Mouse (Mus musculus) kidney, adult 2 months (tissue): ENCODE measurements around the gene Zfp59. TPM values are rescaled to one million over a fixed set of nuclear protein-coding genes. Genes with fewer than 3 reads are reported as not detected.

ENCODE experiments used
- DNase-seq: peaks from one replicate; pipeline ENCODE4 v3.0.0; 2021
- H3K27ac ChIP-seq: fragments of 200-500 bp; 2 replicates; pipeline ENCODE4 v1.5.1; 2012; ENCODE audit warnings: low read depth, low read length, control low read depth, inconsistent platforms; ENCODE audit not compliant: insufficient read depth
- H3K27me3 ChIP-seq: fragments of 200-500 bp; replicated peaks from 2 replicates; pipeline ENCODE4 v1.6.1; 2012; ENCODE audit warnings: mild to moderate bottlenecking, moderate library complexity, low read length, inconsistent platforms; ENCODE audit not compliant: control insufficient read depth, insufficient read depth
- H3K36me3 ChIP-seq: fragments of 200-500 bp; 2 replicates; pipeline ENCODE4 v1.6.1; 2012; ENCODE audit warnings: mild to moderate bottlenecking, moderate library complexity, low read length, inconsistent platforms; ENCODE audit not compliant: control insufficient read depth, insufficient read depth
- H3K4me1 ChIP-seq: fragments of 200-500 bp; 2 replicates; pipeline ENCODE4 v1.6.1; 2011; ENCODE audit warnings: low read length; ENCODE audit not compliant: control insufficient read depth, insufficient read depth
- H3K4me3 ChIP-seq: fragments of 200-500 bp; 2 replicates; pipeline ENCODE4 v1.5.1; 2011; ENCODE audit warnings: mild to moderate bottlenecking, low read depth, low read length, control low read depth; ENCODE audit not compliant: insufficient read depth
- CTCF ChIP-seq: fragments of 200-500 bp; conservative IDR thresholded peaks from 2 replicates; pipeline ENCODE4 v1.5.1; 2011; ENCODE audit warnings: low read depth, mild to moderate bottlenecking, control low read depth, low read length, moderate library complexity, mixed read lengths; ENCODE audit not compliant: insufficient read depth, insufficient read length
- POLR2A ChIP-seq: fragments of 200-500 bp; IDR thresholded peaks from one replicate; pipeline ENCODE4 v1.6.1; 2011; ENCODE audit warnings: low read depth, low read length, control low read depth
- WGBS: fragments of 180-500 bp; shearing (Covaris S2); methylation state at CpG from one replicate; pipeline ENCODE4 v1.1.7; 2018; 5-methylcytosine and 5-hydroxymethylcytosine counted together
- polyA plus RNA-seq: library from polyadenylated mRNA; depleted of rRNA; stranded (reverse); fragments of >200 nt; gene quantifications from 2 replicates; pipeline ENCODE4 v1.2.3, GENCODE M21; 2012; rRNA removed

Gene Zfp59
- polyA plus RNA-seq, 1 experiment, result 0.67 TPM

DNA sequence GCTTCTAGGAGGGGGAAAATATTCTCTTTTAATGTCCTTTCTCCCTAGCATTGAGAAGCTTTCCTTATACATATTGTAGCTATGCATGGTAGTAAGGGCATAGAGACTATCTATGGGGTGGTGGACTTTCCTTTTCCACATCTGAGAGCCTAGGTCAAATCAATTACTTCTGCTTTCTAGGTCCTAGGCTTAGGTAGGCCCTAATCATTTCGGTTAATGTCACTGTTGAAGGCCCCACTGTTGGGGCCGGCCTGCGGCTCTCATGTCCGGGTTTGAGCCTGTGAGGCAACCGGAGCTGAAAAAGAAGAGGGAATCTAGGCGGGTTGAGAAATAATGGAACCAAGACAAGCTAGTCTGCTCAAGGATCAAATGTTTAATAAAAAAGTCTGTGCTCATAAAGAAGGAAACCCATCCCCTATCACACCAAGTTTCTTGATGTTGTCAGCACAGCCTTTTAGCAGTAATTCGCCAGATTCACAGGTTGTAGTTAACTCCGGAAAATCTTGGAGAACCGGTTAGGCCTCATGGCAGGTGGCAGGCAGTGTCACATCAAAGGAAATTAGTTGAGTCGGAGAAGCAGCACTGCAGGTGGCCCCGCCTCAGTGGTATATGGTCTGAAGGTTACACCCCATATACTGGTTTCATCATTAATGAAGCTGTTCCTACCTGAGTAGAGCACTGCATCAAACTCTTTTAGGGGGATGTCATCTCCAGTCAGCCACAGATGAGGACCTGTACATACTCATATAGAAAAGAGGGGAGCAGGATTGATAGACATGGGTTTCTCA lies 66.8 kb downstream of the Zfp59 start:
- no peak for DNase-seq
- WGBS, result 74% methylated on average over 11 of the region's 11 CpGs
- no peaks in the 10 kb centered on the region; the same call in 1 of the 2 replicates for H3K4me1 ChIP-seq
- peaks cover under 1% of the 10 kb centered on the region; the same call in 1 of the 2 replicates for H3K36me3 ChIP-seq
- no peak for TF ChIP-seq POLR2A
- TF ChIP-seq CTCF, result no peak
- H3K4me3 ChIP-seq, result no peak overlapping the region
- no peak overlapping the region for H3K27ac ChIP-seq
- H3K27me3 ChIP-seq, result no peaks in the 10 kb centered on the region

Other genes with a start within 250 kb of the Zfp59 start
- gene Akt2, start 247.1 kb upstream of the Zfp59 start, polyA plus RNA-seq, result 83.9 and 89.2 TPM in 2 replicates
- gene Ttc9b, start 184.7 kb upstream of the Zfp59 start, polyA plus RNA-seq, result not detected in 2 replicates
- gene Map3k10, start 164.0 kb upstream of the Zfp59 start, polyA plus RNA-seq, result 24.6 and 26.8 TPM in 2 replicates
- 0.27 and 1.1 TPM in 2 replicates for gene Zfp607b, start 149.3 kb upstream of the Zfp59 start, polyA plus RNA-seq
- gene Zfp60, start 107.2 kb upstream of the Zfp59 start, polyA plus RNA-seq, result 1.7 and 2.4 TPM in 2 replicates
- gene Zfp626, start 31.4 kb upstream of the Zfp59 start, polyA plus RNA-seq, result 0.62 and 0.88 TPM in 2 replicates
- 0.45 and 0.81 TPM in 2 replicates for gene Zfp607a, start 18.9 kb downstream of the Zfp59 start, polyA plus RNA-seq
- gene Zfp974, start 90.9 kb downstream of the Zfp59 start, polyA plus RNA-seq, result 2.1 and 2.5 TPM in 2 replicates
- 1.6 and 2.2 TPM in 2 replicates for gene Zfp780b, start 140.6 kb downstream of the Zfp59 start, polyA plus RNA-seq
- 0.11 and 0.29 TPM in 2 replicates for gene Zfp850, start 175.5 kb downstream of the Zfp59 start, polyA plus RNA-seq
- gene Psmc4, start 211.5 kb downstream of the Zfp59 start, polyA plus RNA-seq, result 107 and 115 TPM in 2 replicates
- gene Fcgbp, start 232.6 kb downstream of the Zfp59 start, polyA plus RNA-seq, result 7.7 and 10.3 TPM in 2 replicates